Comparison of ENCODE assay signal across 8 mouse cellular contexts in the genomic region with DNA sequence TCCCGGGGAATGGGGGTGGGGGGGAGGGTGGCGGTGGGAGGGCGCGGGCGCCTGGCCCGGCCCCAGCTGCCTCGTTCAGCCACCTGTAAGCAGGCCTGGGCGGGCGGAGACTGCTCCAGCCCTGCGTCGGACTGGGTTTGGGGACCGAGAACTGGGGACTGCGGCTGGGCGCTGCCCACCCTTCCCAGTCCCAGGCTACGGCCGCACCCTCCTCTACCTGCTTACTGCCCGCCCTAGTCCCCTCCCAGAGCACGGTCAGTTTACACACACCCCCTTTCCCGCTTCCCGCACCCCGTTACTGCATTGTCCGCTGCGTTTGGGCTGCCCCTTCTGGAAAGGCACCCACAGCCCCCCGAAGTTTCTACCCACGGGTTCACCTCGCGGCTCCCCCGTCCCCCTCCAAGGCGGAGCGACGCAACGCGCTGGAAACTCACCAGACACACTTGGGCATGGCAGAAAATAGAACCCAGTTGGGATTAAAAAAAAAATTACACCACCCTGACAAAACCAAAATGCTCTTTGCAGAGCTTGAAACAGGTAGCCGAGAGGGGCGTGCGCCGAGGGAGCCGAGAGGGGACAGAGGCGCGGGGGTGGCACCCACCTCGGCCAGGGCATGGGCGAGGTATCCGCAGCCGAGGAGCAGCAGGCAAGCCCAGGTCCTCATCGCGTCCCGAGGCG. TPM values are rescaled to one million over a fixed set of nuclear protein-coding genes. Genes with fewer than 3 reads are reported as not detected.
DNase-seq lines count a peak whose midpoint lies in the region; ATAC-seq lines count a peak whose summit lies in the region.

No protein-coding gene starts in this region.

- peaks cover 67% of the 10 kb centered on the region for H3K4me1 ChIP-seq in limb, embryonic 13.5 days
- peaks cover 58% of the 10 kb centered on the region for H3K4me1 ChIP-seq in neural tube, embryonic 12.5 days

- DNase-seq in cerebellum, adult 11 months = peak; percentile 17
- no peak for DNase-seq in cerebellum, postnatal 4 days (ENCODE audit: low spot score in 2 of 2)
- peak; percentile 23 to 47 for DNase-seq in urinary bladder, postnatal 36 days (ENCODE audit: low spot score in 2 of 2)
- DNase-seq in urinary bladder, adult 2 months (ENCODE audit: low spot score) = no peak
- DNase-seq in heart, postnatal 4 days = peak; percentile 46
- no peak for DNase-seq in natural killer cell, adult 2 months (ENCODE audit: low spot score in 2 of 2)

- peak; percentile 7; the same call in 1 of the 2 replicates for ATAC-seq in limb, embryonic 13.5 days (ENCODE audit: low FRiP score, low read depth)
- peak; percentile 14 for ATAC-seq in neural tube, embryonic 12.5 days (ENCODE audit: low FRiP score, low read depth)

- no peaks in the 10 kb centered on the region for H3K9me3 ChIP-seq in limb, embryonic 13.5 days
- no peaks in the 10 kb centered on the region for H3K9me3 ChIP-seq in neural tube, embryonic 12.5 days

- peaks cover 89% of the 10 kb centered on the region for H3K27me3 ChIP-seq in limb, embryonic 13.5 days
- H3K27me3 ChIP-seq in neural tube, embryonic 12.5 days (replicated peaks) = peaks cover 75% of the 10 kb centered on the region

- H3K36me3 ChIP-seq in limb, embryonic 13.5 days = no peaks in the 10 kb centered on the region
- H3K36me3 ChIP-seq in neural tube, embryonic 12.5 days = no peaks in the 10 kb centered on the region

- peak overlapping the region; percentile 81 for H3K9ac ChIP-seq in limb, embryonic 13.5 days
- peak overlapping the region; percentile 75 for H3K9ac ChIP-seq in neural tube, embryonic 12.5 days

- H3K4me2 ChIP-seq in limb, embryonic 13.5 days (replicated peaks) = peak overlapping the region; percentile 96
- peak overlapping the region; percentile 97 for H3K4me2 ChIP-seq in neural tube, embryonic 12.5 days (replicated peaks)

- peak overlapping the region; percentile 79; the same call in 1 of the 2 replicates for H3K27ac ChIP-seq in limb, embryonic 13.5 days
- peak overlapping the region; percentile 64; the same call in 1 of the 2 replicates for H3K27ac ChIP-seq in neural tube, embryonic 12.5 days

- WGBS in limb, embryonic 13.5 days = under 1% methylated on average over 48 of the region's 48 CpGs
- under 1% methylated on average over 45 of the region's 48 CpGs for WGBS in neural tube, embryonic 12.5 days

- H3K4me3 ChIP-seq in limb, embryonic 13.5 days = peak overlapping the region; percentile 72
- H3K4me3 ChIP-seq in neural tube, embryonic 12.5 days = peak overlapping the region; percentile 65

RNA-seq across cellular contexts. Expression of gene Pdgfa, which starts 2.9 kb away (rescaled TPM):
- 20.4 and 39.0 TPM in 2 replicates for polyA plus RNA-seq in urinary bladder, adult 2 months (2012; rRNA removed)
- 10 to 100 TPM; 54.5 to 59.3 TPM for total RNA-seq in heart, postnatal 4 days (2021)
- polyA plus RNA-seq in limb, embryonic 13.5 days (2015; fragmentation: Nextera tagmentation; extraction: Ambion mirVana) = 47.4 and 52.1 TPM in 2 replicates
- 12.1 and 13.8 TPM in 2 replicates for polyA plus RNA-seq in neural tube, embryonic 12.5 days (2016; fragmentation: Nextera tagmentation; extraction: Ambion mirVana)

Comparison
In these comparisons a context has a peak if more than half of its experiments do, and no peak if none do; other contexts are left out.
1. DNase-seq: peak in cerebellum, adult 11 months (single experiment), urinary bladder, postnatal 36 days (2 of 2) and heart, postnatal 4 days (single experiment); none in cerebellum, postnatal 4 days (0 of 2), urinary bladder, adult 2 months (single experiment) and natural killer cell, adult 2 months (0 of 2).